Mouse (Mus musculus) erythroblast, adult 5-6 weeks (primary cell): ENCODE measurements around the gene Gmnn. TPM values are rescaled to one million over a fixed set of nuclear protein-coding genes. Genes with fewer than 3 reads are reported as not detected.
A peak's percentile ranks its signal among the peaks of the same experiment; 100 is the strongest.
"Not testable (repeated sequence)": the region's sequence is repeated elsewhere in the genome, so short reads cannot be mapped to it uniquely, and the experiment has no call there.

Experiments
- ATAC-seq: replicated peaks from 2 replicates; pipeline ENCODE4 v1.8.0; 2016; ENCODE audit warnings: moderate number of reproducible peaks, mild to moderate bottlenecking, moderate TSS enrichment, inconsistent platforms; ENCODE audit not compliant: poor library complexity, low FRiP score, severe bottlenecking
- total RNA-seq, 2 experiments: library from RNA; stranded (forward) in 1 of 2; stranded (reverse) in 1 of 2; fragments of 150-400 nt in 1 of 2; fragments of 200-764, 138-1000 nt in 1 of 2; gene quantifications; 2 replicates each; pipeline versions ENCODE4 v1.2.3 to v1.2.4; 2015 to 2017; ENCODE audit warnings: low replicate concordance in 2 of 2

The Gmnn gene
- total RNA-seq (2015; ENCODE audit: low replicate concordance), result 87.6 and 105 TPM in 2 replicates
- 108 and 135 TPM in 2 replicates for total RNA-seq (2017; ENCODE audit: low replicate concordance)

DNA sequence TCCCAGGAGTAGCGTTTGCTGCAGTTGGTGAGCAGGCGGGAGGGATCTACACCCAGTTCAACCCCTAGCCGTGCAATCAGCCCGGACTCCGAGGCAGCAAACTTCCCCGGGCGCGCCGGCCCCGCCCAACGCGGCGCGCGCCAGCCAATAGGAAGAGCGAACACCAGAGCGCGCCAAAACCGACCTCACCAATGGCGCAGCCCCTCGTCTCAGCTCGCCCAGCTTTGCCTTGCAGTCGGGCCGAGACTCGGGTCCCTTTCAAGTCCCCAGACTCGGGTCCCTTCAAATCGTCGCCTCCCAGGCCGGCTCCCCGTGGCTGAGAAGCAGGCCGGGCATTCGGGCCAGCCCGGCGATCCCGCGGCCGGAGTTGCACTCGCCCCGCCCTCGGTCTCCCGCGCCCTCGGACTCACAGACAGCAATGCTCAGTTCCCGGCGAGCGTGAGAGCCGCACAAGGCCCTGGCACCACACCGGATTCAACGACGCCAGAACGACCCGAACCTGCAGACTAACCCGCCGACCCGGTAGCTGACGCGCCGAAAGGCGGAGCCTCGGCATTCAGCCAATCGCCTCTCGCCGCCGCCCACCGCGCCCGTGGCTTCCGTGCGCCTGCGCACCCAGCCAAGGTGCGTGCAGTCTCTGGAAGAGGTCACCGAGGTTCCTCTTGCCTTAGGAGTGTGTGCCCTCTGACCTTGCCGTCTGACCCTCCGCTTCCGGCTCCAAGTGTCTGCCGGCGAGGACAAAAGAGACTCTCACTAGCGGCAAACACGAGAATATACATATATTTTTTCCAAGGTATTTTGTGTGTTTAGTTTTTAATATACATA, at the start of gene Gmnn:
Gmnn (minus strand) TSS at position 521 of the 825 bp plus-strand sequence.
- peak; percentile 93 for ATAC-seq

DNA sequence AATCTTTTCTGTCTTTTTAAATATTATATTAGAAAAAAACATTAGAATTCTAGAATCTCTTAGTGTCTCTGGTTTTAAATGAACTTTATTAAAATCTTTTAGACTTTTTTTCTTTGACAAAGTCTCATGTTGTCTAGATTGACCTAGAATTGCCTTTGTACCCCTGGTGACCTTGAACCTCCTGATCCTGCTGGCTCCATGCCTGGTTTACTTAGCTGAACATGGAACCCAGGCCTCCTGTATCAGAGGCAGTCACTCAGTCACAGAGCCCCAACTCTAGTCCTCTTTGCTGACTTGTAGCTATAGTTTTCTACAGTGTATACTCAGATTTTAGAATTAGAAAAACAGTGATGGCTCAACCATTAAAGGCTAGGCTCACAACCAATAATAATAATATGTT, 44.4 kb upstream of the Gmnn start:
- no peak for ATAC-seq

DNA sequence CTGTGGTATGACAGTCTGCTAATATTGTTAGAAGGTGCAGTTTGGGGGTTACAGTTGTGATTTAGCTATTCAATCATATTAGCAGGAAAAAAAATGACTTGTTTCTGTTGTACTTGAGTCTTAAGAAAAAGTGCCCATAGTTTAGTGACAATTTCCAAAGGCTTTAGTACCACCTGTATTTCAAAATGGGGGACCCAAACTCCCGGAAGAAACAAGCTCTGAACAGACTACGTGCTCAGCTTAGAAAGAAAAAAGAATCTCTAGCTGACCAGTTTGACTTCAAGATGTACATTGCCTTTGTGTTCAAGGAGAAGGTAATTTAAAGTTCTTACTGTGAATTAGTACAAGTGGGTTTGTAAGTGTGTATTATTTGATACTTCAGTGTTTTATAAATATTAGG, 41.5 kb upstream of the Gmnn start:
- ATAC-seq, result no peak

GRCm38 (mm10) chr13:24802131-24802691, 40.5 kb upstream of the Gmnn start:
- ATAC-seq, result peak; percentile 61

DNA sequence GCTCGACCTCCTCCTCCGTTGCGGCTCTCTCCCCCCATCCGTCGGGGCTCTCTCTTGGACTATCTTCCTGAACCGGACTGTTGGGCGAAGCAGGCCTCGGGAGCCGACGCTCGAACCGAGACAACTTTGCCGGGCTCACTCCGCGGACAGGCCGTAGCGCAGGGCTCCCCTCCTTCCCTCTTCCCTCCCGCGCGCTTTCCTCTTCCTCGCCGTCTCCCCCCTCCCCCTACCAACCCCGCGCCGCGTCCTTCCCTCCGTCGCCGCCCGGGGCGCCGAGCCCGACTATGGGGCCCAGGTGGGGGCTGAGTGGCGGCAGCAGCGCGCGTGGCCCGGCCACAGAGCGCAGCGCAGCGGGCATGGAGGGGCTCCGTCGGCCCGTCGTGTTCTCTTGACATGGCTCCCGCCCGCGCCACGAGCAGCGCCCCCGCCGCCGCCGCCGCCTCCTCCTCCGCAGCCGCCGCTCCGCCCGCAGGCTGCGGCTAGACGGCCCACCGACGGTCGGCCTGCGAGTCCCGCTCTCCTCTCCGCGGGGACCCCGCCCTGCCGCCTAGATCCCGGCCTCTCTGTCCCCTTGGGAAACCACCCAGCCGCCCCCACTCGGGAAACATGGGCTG, 39.7 kb upstream of the Gmnn start, which contains the start of gene BC005537:
BC005537 (plus strand) TSS at position 350 of the 614 bp plus-strand sequence.
- ATAC-seq, result 0 out of 2 replicates have a peak, but pooled peaks have one; percentile 7

GRCm38 (mm10) chr13:24800674-24801307, 39.1 kb upstream of the Gmnn start:
- ATAC-seq, result peak; percentile 86

GRCm38 (mm10) chr13:24799925-24800673, 38.4 kb upstream of the Gmnn start:
- peak; percentile 54 for ATAC-seq

DNA sequence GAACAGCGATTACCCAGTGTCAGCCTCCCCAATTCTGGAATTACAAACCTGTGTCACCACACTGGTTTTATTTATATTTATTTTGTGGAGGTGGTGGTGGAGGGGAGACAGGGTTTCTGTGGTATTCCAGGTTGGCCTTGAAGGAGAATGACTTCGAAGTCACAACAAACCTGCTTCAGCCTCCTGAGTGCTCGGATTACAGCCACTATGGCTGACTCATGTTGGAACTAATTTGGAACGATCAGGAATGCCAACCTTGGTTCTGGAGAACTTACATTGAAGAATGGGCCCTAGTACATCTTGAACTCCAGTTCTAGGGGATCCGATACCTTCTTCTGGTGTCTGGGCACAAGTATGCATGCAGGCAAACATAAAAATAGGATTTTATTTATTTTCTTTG, 37.7 kb upstream of the Gmnn start:
- no peak for ATAC-seq

- no peak for ATAC-seq
Observed at GRCm38 (mm10) chr13:24798686-24799085, 37.0 kb upstream of the Gmnn start.

DNA sequence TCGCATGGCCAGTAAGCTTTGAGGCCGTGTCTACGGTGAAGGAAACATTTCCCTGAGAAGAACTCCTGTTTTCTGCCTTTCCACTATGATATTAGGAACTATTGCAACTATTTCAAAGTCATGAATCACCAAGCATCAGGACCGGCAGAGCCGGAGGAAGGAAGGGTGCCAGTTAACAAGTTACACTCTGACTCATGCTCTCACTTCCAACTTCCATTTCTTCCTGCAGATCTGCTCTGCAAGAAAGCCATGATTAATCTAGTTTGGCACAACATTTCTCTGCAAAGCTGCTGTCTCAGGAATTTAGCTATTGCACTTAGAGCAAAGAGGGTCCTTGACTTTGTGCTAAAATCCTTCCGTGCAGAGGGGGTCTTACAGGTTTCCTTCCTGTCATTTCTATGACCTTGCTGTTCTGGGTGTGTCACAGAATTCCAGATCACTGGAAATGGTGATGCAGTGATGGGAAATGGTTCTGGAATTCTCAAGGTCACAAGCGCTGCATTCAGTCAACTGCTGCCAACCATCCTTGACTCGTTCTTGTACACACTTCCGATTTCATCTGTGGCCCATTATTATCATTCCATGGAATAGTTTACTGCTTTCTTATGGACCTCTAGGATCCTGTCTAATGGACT, 30.8 kb upstream of the Gmnn start:
- no peak for ATAC-seq

DNA sequence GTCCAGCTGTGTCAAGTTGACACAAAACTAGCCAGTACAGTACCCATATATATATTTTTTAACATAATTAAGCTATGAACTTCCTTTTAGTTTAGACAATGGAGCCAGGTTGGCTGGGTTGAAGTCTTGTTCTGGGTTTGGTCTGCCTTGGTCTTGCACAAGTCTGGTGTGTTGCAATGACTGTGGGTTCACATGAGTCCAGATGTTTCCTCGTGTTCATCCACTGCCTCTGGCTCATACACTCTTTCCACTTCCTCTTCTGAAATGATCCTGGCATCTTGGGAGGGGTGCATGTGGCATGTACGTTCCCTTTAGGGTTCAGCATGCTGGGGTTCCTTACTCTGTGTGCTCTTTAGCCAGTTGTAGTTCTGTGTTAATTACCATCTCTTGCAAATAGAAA, 29.6 kb upstream of the Gmnn start:
- no peak for ATAC-seq

DNA sequence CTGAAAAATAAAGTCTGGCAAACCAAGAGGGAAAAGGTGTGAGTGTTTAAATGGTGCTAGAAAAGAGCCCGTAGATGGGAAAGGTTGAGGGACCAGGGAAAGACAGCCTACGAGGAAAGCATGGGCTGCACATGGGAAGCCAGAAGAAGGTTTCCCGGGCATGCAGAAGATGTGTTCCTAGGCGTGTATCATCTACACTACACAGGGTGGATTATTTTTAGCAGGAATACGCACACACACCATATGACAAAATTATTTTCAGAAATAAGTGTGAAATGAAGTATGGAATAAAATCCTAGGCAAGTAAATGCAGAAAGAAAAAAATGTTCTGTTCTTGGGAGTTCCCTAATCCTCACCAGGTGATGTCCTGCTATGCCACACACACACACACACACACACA, 25.8 kb upstream of the Gmnn start:
- ATAC-seq, result no peak

DNA sequence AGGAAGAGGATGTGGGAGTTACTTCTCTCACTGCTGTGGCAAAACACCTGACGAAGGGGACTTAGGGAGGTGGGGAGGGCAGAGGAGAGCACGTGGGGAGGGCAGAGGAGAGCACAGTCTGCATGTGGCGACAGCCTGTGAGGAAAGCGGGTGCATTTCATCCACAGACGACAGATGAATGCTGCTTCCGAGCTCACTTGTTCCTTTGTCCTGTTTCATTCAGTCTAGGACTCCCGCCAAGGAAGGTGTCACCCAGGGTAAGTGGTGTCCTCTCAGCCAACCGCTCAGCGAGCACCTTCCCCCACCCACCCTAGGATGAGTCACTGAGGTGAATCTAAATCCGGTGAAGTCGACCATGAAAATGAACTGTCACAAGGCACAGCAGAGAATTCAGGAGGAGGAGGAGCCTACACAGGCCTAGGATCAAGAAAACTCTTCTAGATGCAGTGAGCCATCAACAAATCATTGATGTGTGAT, 24.3 kb upstream of the Gmnn start:
- no peak for ATAC-seq

DNA sequence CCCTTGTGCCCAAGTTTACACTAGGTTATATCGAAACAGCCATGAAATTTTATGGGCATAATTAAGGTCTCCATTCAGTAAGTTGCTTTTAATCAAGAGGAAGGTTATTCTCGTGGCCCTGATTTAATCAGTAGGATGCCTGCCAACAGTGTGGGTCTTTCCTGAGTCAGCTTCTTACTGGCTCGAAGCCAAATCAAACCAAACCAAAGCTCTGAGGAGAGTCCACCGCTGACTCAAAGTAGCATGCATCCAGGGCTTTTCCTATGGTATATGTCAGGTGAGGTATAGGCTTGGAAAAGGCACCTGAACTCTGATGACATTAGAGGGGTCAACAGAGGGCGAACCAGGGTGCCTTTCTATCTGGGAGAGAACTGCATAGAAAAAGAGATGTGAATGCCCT, 20.2 kb upstream of the Gmnn start:
- no peak for ATAC-seq

GRCm38 (mm10) chr13:24778706-24779380, 17.1 kb upstream of the Gmnn start:
- ATAC-seq, result no peak

DNA sequence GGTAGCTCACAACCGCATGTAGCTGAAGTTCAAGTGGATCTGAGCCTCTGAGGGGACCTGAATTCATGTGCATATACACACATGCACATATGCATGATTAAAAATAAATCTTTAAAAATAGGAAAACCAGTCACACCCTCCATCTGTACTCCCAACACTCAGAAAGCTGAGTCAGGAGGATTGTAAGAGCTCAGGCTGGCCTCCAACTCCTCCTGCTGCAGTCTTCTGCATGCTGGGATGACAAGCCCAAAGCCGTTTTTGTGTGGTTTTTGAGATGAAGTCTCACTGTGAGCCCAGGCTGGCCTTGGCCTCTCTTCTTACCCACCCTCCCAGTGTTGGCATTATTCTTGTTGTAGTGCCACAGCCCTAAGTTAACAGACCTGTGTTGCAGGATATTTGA, 16.3 kb upstream of the Gmnn start:
- ATAC-seq, result no peak

DNA sequence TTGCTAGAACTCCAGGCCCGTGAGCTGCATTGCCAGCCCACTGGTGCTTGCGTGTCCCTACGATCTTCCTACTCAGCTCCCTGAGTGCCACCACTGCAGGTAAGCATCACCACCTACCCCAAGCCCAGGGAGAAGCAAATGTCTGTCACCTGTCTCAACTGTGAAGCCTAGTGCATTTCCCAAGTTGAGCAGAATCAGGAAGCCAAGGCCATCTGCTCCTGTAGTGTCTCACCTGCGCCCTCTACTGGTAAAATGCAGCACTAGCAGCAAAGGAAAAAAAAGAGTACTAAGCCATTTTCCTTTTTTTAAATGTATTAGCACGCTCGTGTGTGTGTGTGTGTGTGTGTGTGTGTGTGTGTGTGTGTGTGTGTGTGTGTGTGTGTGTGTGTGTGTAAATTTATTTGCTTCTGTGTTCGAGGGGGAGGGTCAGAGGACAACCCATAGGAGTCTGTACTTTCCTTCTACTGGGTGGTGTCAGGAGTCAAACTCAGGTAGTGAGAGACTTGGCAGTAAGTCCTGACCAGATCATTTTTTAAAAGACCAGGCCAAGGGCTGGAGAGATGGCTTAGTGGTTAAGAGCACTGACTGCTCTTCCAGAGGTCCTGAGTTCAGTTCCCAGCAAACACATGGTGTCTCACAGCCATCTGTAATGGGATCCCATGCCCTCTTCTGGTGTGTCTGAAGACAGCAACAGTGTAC, 14.6 kb upstream of the Gmnn start:
- ATAC-seq, result peak; percentile 93

- ATAC-seq, result not testable (repeated sequence)
Observed at GRCm38 (mm10) chr13:24771482-24771881, 9.8 kb upstream of the Gmnn start.
